Mouse (Mus musculus) heart, postnatal 10 days (tissue): Measurements from ENCODE around the gene Foxred2. TPM values are rescaled to one million over a fixed set of nuclear protein-coding genes. Genes with fewer than 3 reads are reported as not detected.

Source experiments
- total RNA-seq, 2 experiments: library from RNA; stranded (reverse); gene quantifications; 2 replicates each; pipeline ENCODE4 v1.2.3; 2021

Gene Foxred2
- total RNA-seq, 2 experiments from 2014 or later = 0.20 to 0.38 TPM

Other genes with a start within 250 kb of the Foxred2 start
- not detected for gene Apol9b, start 227.7 kb downstream of the Foxred2 start, total RNA-seq
- gene Apol8, start 199.7 kb downstream of the Foxred2 start, total RNA-seq = not detected
- gene Myh9, start 114.5 kb downstream of the Foxred2 start, total RNA-seq = 100 to 1,000 TPM; 206 to 221 TPM
- 100 to 1,000 TPM; 200 to 221 TPM for gene Txn2, start 27.7 kb downstream of the Foxred2 start, total RNA-seq
- 10 to 100 TPM; 91.8 to 94.0 TPM for gene Eif3d, start 14.1 kb upstream of the Foxred2 start, total RNA-seq
- gene Cacng2, start 163.3 kb upstream of the Foxred2 start, total RNA-seq = not detected
- 10 to 100 TPM; 14.2 to 20.7 TPM for gene Ift27, start 217.4 kb upstream of the Foxred2 start, total RNA-seq
- gene Pvalb, start 249.7 kb upstream of the Foxred2 start, total RNA-seq = not detected